Mouse (Mus musculus): ENCODE data around the gene AF366264.
A peak's percentile ranks its signal among the peaks of the same experiment; 100 is the strongest.

DNA sequence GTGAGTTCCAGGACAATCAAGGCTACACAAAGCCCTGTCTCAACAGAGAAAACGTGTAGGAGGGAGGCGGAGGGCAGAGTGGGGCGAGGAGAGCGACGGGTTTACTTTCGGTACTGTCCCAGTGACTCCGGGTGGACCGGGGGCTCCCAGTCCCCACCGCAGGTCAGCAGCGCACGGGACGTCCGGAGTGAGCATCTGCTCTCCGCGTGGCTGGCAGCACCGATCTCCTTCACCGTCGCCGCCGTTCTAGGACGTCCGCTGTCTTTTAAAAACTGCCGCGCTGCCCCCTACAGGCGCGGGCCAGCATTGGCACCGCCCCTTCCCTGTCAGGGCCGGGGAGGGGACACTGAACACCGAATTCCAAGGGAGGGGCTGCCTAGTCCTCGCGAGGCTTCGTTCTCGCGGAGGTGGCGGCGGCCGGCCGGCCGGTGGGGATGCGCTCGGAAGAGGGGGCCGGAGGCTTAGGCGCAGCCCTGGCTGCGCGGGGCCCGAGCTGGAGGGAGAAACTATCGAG lies 52.9 kb downstream of the AF366264 start, which contains the start of gene Upf3a:
- TF ChIP-seq POLR2A (IDR thresholded peaks at IDR 0.05; ENCODE audit: control insufficient read depth, low read depth, low read length): peak; percentile 85; the same call in 1 of the 2 replicates
- peak; percentile 58; the same call in 1 of the 2 replicates for TF ChIP-seq CTCF (IDR thresholded peaks at IDR 0.05; ENCODE audit: control insufficient read depth, insufficient read depth, insufficient replicate concordance, low read depth, low read length)
